Mouse (Mus musculus): ENCODE data around the gene Olfr1415. TPM values are rescaled to one million over a fixed set of nuclear protein-coding genes. Genes with fewer than 3 reads are reported as not detected.

The Olfr1415 gene
- polyA plus RNA-seq, 1 experiment from 2014 or later = not detected

GRCm38 (mm10) chr1:92468891-92469290 is 27.0 kb downstream of the Olfr1415 start:
- H3K4me2 ChIP-seq = no peak overlapping the region
- no peak overlapping the region for H3K27ac ChIP-seq
- no peaks in the 10 kb centered on the region for H3K27me3 ChIP-seq (replicated peaks)
- H3K9ac ChIP-seq = no peak overlapping the region
- no peak overlapping the region for H3K4me3 ChIP-seq
- 92% methylated on average over 4 of the region's 4 CpGs for WGBS
- H3K9me3 ChIP-seq = no peaks in the 10 kb centered on the region
- no peak for ATAC-seq (replicated peaks)
- H3K4me1 ChIP-seq = peaks cover 12% of the 10 kb centered on the region
- H3K36me3 ChIP-seq (replicated peaks) = peaks cover 44% of the 10 kb centered on the region

GRCm38 (mm10) chr1:92458416-92458815 is 37.5 kb downstream of the Olfr1415 start:
- Histone ChIP-seq H3K9ac (no peak overlapping the region), H3K27me3 (replicated peaks) (no peaks in the 10 kb centered on the region), H3K4me2 (no peak overlapping the region), H3K27ac (no peak overlapping the region), H3K4me3 (no peak overlapping the region), H3K4me1 (no peaks in the 10 kb centered on the region), H3K36me3 (replicated peaks) (peaks cover 66% of the 10 kb centered on the region), H3K9me3 (no peaks in the 10 kb centered on the region)
- WGBS = 93% methylated on average over 6 of the region's 6 CpGs
- ATAC-seq (replicated peaks) = no peak

GRCm38 (mm10) chr1:92457758-92458157 is 38.1 kb downstream of the Olfr1415 start:
- Histone ChIP-seq H3K4me1 (no peaks in the 10 kb centered on the region), H3K9me3 (no peaks in the 10 kb centered on the region), H3K27me3 (replicated peaks) (no peaks in the 10 kb centered on the region), H3K4me2 (no peak overlapping the region), H3K36me3 (replicated peaks) (peaks cover 65% of the 10 kb centered on the region), H3K27ac (no peak overlapping the region), H3K9ac (no peak overlapping the region), H3K4me3 (no peak overlapping the region)
- ATAC-seq (replicated peaks) = no peak

GRCm38 (mm10) chr1:92453751-92454445 is 42.0 kb downstream of the Olfr1415 start:
- Histone ChIP-seq H3K4me2 (no peak overlapping the region), H3K36me3 (replicated peaks) (peaks cover 61% of the 10 kb centered on the region), H3K4me3 (no peak overlapping the region), H3K9me3 (no peaks in the 10 kb centered on the region), H3K4me1 (no peaks in the 10 kb centered on the region), H3K27me3 (replicated peaks) (no peaks in the 10 kb centered on the region), H3K9ac (no peak overlapping the region), H3K27ac (no peak overlapping the region)
- WGBS = 78% methylated on average over 8 of the region's 8 CpGs
- ATAC-seq (replicated peaks) = no peak

- Histone ChIP-seq H3K27me3 (replicated peaks) (no peaks in the 10 kb centered on the region), H3K4me1 (no peaks in the 10 kb centered on the region), H3K4me2 (no peak overlapping the region), H3K4me3 (no peak overlapping the region), H3K27ac (no peak overlapping the region), H3K9me3 (no peaks in the 10 kb centered on the region), H3K36me3 (replicated peaks) (peaks cover 61% of the 10 kb centered on the region), H3K9ac (no peak overlapping the region)
- 90% methylated on average over 3 of the region's 3 CpGs for WGBS
- no peak for ATAC-seq (replicated peaks)
These were observed 47.6 kb downstream of the Olfr1415 start for GRCm38 (mm10) chr1:92448293-92448692.

- no peak overlapping the region for H3K9ac ChIP-seq
- WGBS = 58% methylated on average over 6 of the region's 6 CpGs
- no peak for ATAC-seq (replicated peaks)
These were observed 54.3 kb downstream of the Olfr1415 start for GRCm38 (mm10) chr1:92441453-92442063.

GRCm38 (mm10) chr1:92440066-92440750 is 55.7 kb downstream of the Olfr1415 start:
- H3K27ac ChIP-seq = no peak overlapping the region
- no peak overlapping the region for H3K4me3 ChIP-seq
- H3K9me3 ChIP-seq = no peaks in the 10 kb centered on the region
- 91% methylated on average over 9 of the region's 9 CpGs for WGBS
- H3K4me1 ChIP-seq = peaks cover 23% of the 10 kb centered on the region
- H3K36me3 ChIP-seq (replicated peaks) = peaks cover 26% of the 10 kb centered on the region; the same call in 1 of the 2 replicates
- H3K4me2 ChIP-seq = no peak overlapping the region
- ATAC-seq (replicated peaks) = no peak
- no peaks in the 10 kb centered on the region for H3K27me3 ChIP-seq (replicated peaks)
- H3K9ac ChIP-seq = no peak overlapping the region

More at GRCm38 (mm10) chr1:92441453-92442063, 54.3 kb downstream of the Olfr1415 start:
- Histone ChIP-seq H3K4me1 (peaks cover 21% of the 10 kb centered on the region), H3K36me3 (replicated peaks) (peaks cover 30% of the 10 kb centered on the region; the same call in 1 of the 2 replicates), H3K27me3 (replicated peaks) (no peaks in the 10 kb centered on the region), H3K9me3 (no peaks in the 10 kb centered on the region), H3K27ac (no peak overlapping the region), H3K4me2 (no peak overlapping the region), H3K4me3 (no peak overlapping the region)

Small RNA genes within 50 kb of the gene (microRNA-seq; reads per million reads assigned to microRNA genes)
- gene Mir6900 = 3.7 reads per million, percentile 18 among the genes with 10 or more reads in this experiment

Other genes starting within 250 kb of the Olfr1415 start
- 303 and 308 TPM in 2 replicates for gene Ndufa10, start 22.2 kb downstream of the Olfr1415 start, polyA plus RNA-seq (2015; fragmentation: Nextera tagmentation; extraction: Ambion mirVana)
- not detected in 2 replicates for gene Olfr1416, start 11.0 kb downstream of the Olfr1415 start, polyA plus RNA-seq (2015; fragmentation: Nextera tagmentation; extraction: Ambion mirVana)
- gene Olfr1414, start 22.6 kb upstream of the Olfr1415 start, polyA plus RNA-seq (2015; fragmentation: Nextera tagmentation; extraction: Ambion mirVana) = not detected in 2 replicates
- gene Olfr1413, start 75.2 kb upstream of the Olfr1415 start, polyA plus RNA-seq (2015; fragmentation: Nextera tagmentation; extraction: Ambion mirVana) = not detected in 2 replicates
- not detected in 2 replicates for gene Olfr1412, start 89.7 kb upstream of the Olfr1415 start, polyA plus RNA-seq (2015; fragmentation: Nextera tagmentation; extraction: Ambion mirVana)
- gene Olfr1411, start 98.3 kb upstream of the Olfr1415 start, polyA plus RNA-seq (2015; fragmentation: Nextera tagmentation; extraction: Ambion mirVana) = not detected in 2 replicates
- gene Olfr1410, start 109.7 kb upstream of the Olfr1415 start, polyA plus RNA-seq (2015; fragmentation: Nextera tagmentation; extraction: Ambion mirVana) = not detected in 2 replicates
- gene Olfr12, start 121.7 kb upstream of the Olfr1415 start, polyA plus RNA-seq (2015; fragmentation: Nextera tagmentation; extraction: Ambion mirVana) = not detected in 2 replicates
- gene Cops9, start 145.9 kb upstream of the Olfr1415 start, polyA plus RNA-seq (2015; fragmentation: Nextera tagmentation; extraction: Ambion mirVana) = 526 and 562 TPM in 2 replicates
- 0.35 TPM in 1 of 2 replicates, not detected in the other for gene Otos, start 152.7 kb upstream of the Olfr1415 start, polyA plus RNA-seq (2015; fragmentation: Nextera tagmentation; extraction: Ambion mirVana)

All from midbrain, embryonic 15.5 days (tissue).